Mouse (Mus musculus): Measurements from ENCODE around the gene Ano8.

The Ano8 gene

GRCm38 (mm10) chr8:71470913-71471255 lies 14.9 kb downstream of the Ano8 start:
- in situ Hi-C loops (cut with MboI): no loop called here

GRCm38 (mm10) chr8:71470146-71470912 lies 15.4 kb downstream of the Ano8 start:
- in situ Hi-C loops (cut with MboI): no loop called here

GRCm38 (mm10) chr8:71469411-71469810 lies 16.4 kb downstream of the Ano8 start:
- in situ Hi-C loops (cut with MboI): no loop called here

- in situ Hi-C loops (cut with MboI): no loop called here
Observed at GRCm38 (mm10) chr8:71468916-71469315, 16.8 kb downstream of the Ano8 start, which contains the start of gene Dda1. Gene Dda1 (plus strand): TSS chr8:71469199.

GRCm38 (mm10) chr8:71468001-71468400 lies 17.8 kb downstream of the Ano8 start:
- in situ Hi-C loops (cut with MboI): no loop called here

GRCm38 (mm10) chr8:71467201-71467600 lies 18.6 kb downstream of the Ano8 start:
- in situ Hi-C loops (cut with MboI): no loop called here

GRCm38 (mm10) chr8:71466198-71466597 lies 19.6 kb downstream of the Ano8 start:
- in situ Hi-C loops (cut with MboI): no loop called here

- in situ Hi-C loops (cut with MboI): no loop called here
Observed at GRCm38 (mm10) chr8:71465733-71466132, 20.0 kb downstream of the Ano8 start.

GRCm38 (mm10) chr8:71464513-71465500 lies 21.0 kb downstream of the Ano8 start, which contains the start of gene Mrpl34:
Gene Mrpl34 (plus strand): TSS chr8:71464959.
- in situ Hi-C loops (cut with MboI): no loop called here

- in situ Hi-C loops (cut with MboI): no loop called here
Observed at GRCm38 (mm10) chr8:71463188-71464033, 22.4 kb downstream of the Ano8 start, which contains the start of gene Abhd8. Gene Abhd8 (minus strand): TSS chr8:71463655.

GRCm38 (mm10) chr8:71462786-71463185 lies 23.0 kb downstream of the Ano8 start:
- in situ Hi-C loops (cut with MboI): no loop called here

- in situ Hi-C loops (cut with MboI): no loop called here
Observed at GRCm38 (mm10) chr8:71462191-71462590, 23.6 kb downstream of the Ano8 start.

- in situ Hi-C loops (cut with MboI): no loop called here
Observed at GRCm38 (mm10) chr8:71461152-71461840, 24.5 kb downstream of the Ano8 start.

- in situ Hi-C loops (cut with MboI): no loop called here
Observed at GRCm38 (mm10) chr8:71460716-71461115, 25.0 kb downstream of the Ano8 start.

- in situ Hi-C loops (cut with MboI): no loop called here
Observed at GRCm38 (mm10) chr8:71457659-71458270, 28.0 kb downstream of the Ano8 start.

GRCm38 (mm10) chr8:71456906-71457305 lies 28.9 kb downstream of the Ano8 start:
- in situ Hi-C loops (cut with MboI): no loop called here

GRCm38 (mm10) chr8:71454668-71455067 lies 31.1 kb downstream of the Ano8 start:
- in situ Hi-C loops (cut with MboI): no loop called here

GRCm38 (mm10) chr8:71452669-71453068 lies 33.1 kb downstream of the Ano8 start:
- in situ Hi-C loops (cut with MboI): no loop called here

- in situ Hi-C loops (cut with MboI): no loop called here
Observed at GRCm38 (mm10) chr8:71451777-71452176, 34.0 kb downstream of the Ano8 start.

GRCm38 (mm10) chr8:71451337-71451736 lies 34.4 kb downstream of the Ano8 start:
- in situ Hi-C loops (cut with MboI): no loop called here

GRCm38 (mm10) chr8:71445096-71445495 lies 40.7 kb downstream of the Ano8 start:
- in situ Hi-C loops (cut with MboI): loop anchor here (5.0 kb wide), 1 partner anchor 62 kb away; no protein-coding TSS in a partner anchor
